Mouse (Mus musculus) cerebellum, adult 2 months (tissue): Measurements from ENCODE around the gene Slc26a1.

Experiments used
- CTCF ChIP-seq: fragments of 200-500 bp; IDR thresholded peaks from 2 replicates; pipeline ENCODE4 v1.5.1; 2011; ENCODE audit warnings: low read depth, mild to moderate bottlenecking, control low read depth, low read length, moderate library complexity, borderline replicate concordance; ENCODE audit not compliant: insufficient read depth
- POLR2A ChIP-seq: fragments of 200-500 bp; IDR thresholded peaks from 2 replicates; pipeline ENCODE4 v1.6.1; 2011; ENCODE audit warnings: low read length, control low read depth, borderline replicate concordance; ENCODE audit not compliant: insufficient read depth

DNA sequence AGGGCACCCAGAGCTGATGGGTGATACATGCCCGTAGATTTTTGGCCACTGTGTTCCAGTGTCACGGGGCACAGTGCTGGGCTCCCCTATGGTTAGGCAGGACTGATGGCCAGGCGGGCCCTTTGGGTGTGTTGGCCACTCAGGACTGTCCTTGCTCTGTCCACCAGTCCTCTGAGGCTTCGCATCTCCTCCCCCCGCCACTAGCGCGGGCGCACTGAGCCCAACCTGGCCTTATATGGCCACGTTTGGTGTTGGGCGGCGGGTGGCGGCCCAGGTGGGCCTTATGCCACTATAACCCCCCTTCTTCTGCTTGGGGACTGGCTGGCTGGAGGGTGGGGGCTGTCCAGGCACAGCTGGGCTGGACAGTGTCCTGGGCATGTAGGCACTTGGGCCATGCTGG is 20.5 kb upstream of the Slc26a1 start:
- TF ChIP-seq POLR2A (no peak), CTCF (no peak)
